Mouse (Mus musculus) thymus, postnatal 36 days (tissue): ENCODE measurements around the gene Cpsf7.
"Not testable (repeated sequence)": the region's sequence is repeated elsewhere in the genome, so short reads cannot be mapped to it uniquely, and the experiment has no call there.

Source experiments
- DNase-seq, 2 experiments: peaks; one replicate each; pipeline ENCODE4 v3.0.0; 2022; ENCODE audit warnings: mixed read lengths in 2 of 2

Gene Cpsf7

GRCm38 (mm10) chr19:10525106-10525901, at the start of gene Cpsf7:
Cpsf7 (plus strand) TSS chr19:10525266.
- peak; percentile 86 to 91 for DNase-seq

- no peak for DNase-seq
Observed at GRCm38 (mm10) chr19:10479541-10479940, 45.5 kb upstream of the Cpsf7 start.

- no peak for DNase-seq
Observed at GRCm38 (mm10) chr19:10482703-10483102, 42.4 kb upstream of the Cpsf7 start, which contains the start of gene Ppp1r32. Ppp1r32 (minus strand) TSS chr19:10482928.

GRCm38 (mm10) chr19:10486264-10486738, 38.8 kb upstream of the Cpsf7 start:
- DNase-seq, result peak; percentile 8 to 12

GRCm38 (mm10) chr19:10495670-10496069, 29.4 kb upstream of the Cpsf7 start:
- no peak for DNase-seq

- DNase-seq, result no peak
Observed at GRCm38 (mm10) chr19:10496976-10497375, 28.1 kb upstream of the Cpsf7 start.

DNA sequence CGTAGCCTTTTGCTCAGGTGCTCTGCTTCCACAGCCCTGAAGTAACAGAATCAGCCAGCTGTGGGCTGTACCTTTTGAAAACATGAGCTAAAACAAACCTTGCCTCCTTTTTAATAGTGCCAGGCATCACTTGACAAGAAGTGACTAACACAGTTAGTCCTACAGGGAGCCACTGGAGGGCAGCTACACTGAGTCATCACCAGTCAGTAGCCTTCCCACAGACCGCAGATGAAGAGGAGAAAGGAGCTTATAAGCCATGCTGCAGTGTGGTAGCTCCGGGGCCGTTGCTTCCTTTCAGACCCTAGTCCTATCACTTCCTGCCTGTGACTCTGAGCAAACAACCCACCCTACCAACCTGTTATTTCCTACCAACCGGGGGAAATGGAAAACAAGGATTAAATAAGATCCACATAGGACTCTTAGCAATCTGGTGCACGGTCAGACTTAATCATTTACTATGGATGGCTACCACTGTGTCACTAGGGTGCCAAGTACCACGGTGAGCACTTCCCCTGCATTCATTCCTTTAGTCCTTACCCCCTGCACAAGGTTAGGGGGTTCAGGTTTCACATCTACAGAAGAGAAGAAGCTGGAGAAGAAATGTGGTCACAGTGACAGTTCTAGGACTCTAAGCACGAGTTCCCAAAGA, 27.4 kb upstream of the Cpsf7 start:
- no peak for DNase-seq

DNA sequence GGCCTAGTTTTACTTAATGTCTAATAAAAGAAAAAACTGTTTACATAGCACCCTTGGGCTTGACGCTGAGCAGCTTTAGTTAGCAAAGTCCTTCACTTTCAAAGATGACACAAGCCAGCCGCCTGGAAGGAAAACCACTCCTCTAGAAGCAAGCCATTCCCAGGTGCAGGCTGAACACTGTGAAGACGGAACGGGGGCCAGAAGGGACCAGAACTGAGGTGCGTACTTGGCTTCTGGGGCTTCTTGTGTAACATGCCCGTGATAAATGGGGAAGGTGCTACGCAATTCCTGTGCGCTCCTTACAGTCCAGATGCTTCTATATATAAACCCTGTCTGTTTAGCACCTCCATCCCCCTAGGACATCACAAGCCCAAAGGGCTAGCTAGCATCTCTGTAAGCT, 24.5 kb upstream of the Cpsf7 start:
- no peak for DNase-seq

DNA sequence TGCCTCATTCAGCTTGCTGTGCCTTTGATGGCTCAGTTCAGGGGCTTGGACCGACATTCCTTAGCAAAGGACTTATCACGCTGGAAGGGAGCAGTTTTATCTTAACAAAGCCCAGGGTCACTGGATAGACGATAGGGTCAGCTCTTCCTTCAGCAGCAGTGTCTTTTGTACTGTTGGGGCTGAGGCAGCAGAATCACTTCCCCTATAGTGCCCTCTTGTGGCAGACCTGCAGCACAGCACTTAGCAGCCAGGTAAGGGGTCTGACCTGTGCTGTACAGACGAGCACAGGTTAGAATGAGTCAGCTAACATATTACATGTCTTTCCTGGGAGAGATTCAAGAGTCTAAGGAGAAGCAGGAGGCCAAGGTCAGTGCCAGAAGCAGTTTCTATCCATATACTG, 22.5 kb upstream of the Cpsf7 start:
- DNase-seq, result peak; percentile 23 to 33

GRCm38 (mm10) chr19:10510759-10511330, 14.2 kb upstream of the Cpsf7 start:
- no peak for DNase-seq

DNA sequence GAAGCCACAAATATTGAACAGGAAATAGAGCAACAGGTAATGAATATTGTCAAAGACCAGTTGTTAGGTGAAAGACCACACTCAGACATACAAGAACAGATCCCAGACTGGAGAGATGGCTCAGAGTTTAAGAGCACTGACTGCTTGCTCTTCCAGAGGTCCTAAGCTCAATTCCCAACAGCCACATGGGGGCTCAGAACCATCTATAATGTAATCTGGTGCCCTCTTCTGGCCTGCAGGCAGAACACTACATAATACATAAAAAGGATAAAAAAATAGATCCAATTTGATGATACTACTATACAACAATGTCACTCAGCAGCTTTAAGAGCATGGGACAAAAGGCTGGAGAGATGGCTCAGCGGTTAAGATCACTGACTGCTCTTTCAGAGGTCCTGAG, 4.7 kb upstream of the Cpsf7 start:
- no peak for DNase-seq

DNA sequence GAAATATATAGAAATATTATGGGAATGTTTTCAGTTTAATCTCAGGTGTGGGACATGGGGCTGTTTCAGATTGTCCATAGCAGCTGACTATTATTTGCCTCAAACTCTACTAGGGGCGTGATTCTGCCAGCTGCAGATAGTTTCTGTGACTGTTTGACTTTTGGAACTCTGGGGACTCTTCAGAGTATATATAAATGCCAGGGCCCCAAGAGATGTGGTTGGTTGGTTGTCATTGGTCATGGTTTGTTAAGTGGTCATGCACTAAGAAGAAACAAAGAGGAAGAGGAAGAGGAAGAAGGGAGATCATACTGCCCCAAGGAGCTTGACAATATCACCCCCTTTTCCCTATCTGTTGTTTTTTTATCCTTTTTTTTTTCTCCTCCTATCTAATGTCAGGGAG, 3.1 kb upstream of the Cpsf7 start:
- DNase-seq, result no peak

- no peak for DNase-seq
Observed at GRCm38 (mm10) chr19:10523483-10524080, 1.5 kb upstream of the Cpsf7 start.

DNA sequence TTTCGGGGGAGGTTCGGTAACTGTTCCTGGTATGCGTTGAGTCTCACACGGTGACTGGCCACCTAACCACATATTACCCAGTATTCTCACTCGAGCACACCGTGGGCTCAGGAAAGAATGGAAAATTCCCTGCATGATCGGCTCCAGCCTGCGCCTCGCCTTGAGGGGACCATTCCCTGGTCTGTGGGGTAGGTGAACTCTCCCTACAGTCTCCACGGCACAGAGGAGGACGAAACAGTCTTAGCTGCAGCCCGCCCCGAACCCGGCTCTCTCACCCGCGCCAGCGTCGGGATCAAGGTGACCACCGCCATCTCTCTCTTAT, 321 bp upstream of the Cpsf7 start:
- no peak for DNase-seq

- no peak for DNase-seq
Observed at GRCm38 (mm10) chr19:10525910-10526309, 844 bp downstream of the Cpsf7 start, which contains the start of gene Sdhaf2. Sdhaf2 (minus strand) TSS chr19:10526142.

- DNase-seq, result no peak
Observed at GRCm38 (mm10) chr19:10530082-10530481, 5.0 kb downstream of the Cpsf7 start.

GRCm38 (mm10) chr19:10539454-10539853, 14.4 kb downstream of the Cpsf7 start:
- no peak for DNase-seq

DNA sequence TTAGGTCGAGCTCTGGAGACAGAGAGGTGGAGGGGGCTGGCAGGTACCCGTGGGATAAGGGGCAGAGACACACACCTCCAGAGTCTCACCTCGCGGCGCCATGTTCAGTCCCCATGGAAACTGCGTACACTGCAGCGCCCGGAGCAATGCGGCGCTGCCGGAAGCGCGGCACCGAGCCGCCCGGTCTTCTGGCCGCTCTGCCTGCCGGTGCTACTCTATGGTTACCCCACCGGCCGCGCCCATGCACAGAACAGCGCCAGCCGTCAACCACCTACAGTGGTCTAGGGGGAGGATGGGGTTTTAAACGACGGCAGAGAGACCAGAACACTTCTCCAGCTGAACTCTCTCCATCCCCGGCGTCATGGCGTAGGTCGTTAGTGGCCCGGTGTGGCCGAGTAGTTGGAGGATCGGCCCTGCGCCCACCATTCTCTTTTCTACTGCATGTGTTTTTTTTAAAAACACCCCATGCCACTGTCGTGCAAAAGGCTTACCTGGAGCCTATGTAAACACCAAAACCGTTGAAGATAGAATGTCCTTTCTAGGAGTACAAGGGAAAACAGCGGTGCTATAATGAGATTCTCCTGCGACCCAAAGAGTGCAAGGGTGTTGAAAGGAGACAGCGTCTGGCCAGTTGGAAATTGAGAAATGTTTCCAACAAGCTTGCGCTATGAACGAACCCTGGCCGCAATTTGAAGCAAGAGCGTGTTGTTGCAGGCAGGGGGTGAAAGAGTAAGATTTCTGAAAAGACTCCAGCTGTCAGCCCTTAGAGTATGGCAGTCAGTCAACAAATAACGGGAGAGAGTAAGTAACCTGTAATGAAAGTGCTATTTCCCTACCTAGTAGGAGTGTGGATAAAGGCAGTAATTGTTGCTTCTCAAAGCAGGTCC, 30.8 kb downstream of the Cpsf7 start, which contains the start of gene Tmem216:
Gene Tmem216 (minus strand): TSS at position 615 of the 887 bp plus-strand sequence.
- peak; percentile 88 to 90 for DNase-seq

GRCm38 (mm10) chr19:10557001-10557400, 31.9 kb downstream of the Cpsf7 start:
- DNase-seq, result no peak

GRCm38 (mm10) chr19:10557430-10557829, 32.4 kb downstream of the Cpsf7 start:
- DNase-seq, result no peak

DNA sequence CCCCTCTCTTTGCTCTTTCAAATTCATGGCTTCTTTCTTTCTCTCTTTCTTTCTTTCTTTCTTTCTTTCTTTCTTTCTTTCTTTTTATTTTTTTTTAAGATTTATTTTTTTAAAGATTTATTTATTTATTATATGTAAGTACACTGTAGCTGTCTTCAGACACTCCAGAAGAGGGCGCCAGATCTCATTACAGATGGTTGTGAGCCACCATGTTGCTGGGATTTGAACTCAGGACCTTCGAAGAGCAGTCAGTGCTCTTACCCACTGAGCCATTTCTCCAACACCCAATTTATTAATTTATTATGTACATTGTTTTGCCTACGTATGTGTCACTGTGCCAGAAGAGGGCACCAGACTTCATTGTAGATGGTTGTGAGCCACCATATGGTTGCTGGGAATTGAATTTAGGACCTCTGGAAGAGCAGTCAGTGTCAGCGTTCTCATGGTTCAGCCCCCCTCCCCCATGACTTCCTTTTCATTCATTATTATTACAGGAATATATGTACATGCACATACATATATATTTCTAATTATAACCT, 32.8 kb downstream of the Cpsf7 start:
- not testable (repeated sequence) for DNase-seq

DNA sequence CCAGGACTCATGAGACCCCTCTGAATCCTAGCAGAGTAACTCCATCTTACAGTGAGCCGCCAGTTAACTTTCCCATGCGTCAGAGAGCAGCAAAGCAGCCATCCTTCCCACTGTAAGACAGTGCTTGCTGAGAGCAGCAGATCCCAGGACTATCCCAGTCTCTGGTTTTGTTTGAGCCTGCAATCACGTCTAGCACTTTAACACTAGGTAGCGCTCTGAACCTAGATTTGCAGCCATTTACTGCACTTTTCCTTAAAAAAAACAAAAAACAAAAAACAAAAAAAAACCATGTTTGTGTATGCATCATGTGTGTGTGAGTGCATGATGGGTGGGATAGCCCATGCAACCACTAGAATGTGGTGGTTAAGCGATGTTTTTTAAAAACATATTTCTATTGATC, 35.0 kb downstream of the Cpsf7 start:
- DNase-seq, result no peak
